Mouse (Mus musculus) heart, postnatal 0 days (tissue): ENCODE results near the gene 4632433K11Rik.

Experiments
- CTCF ChIP-seq: IDR thresholded peaks from 2 replicates; pipeline ENCODE4 v1.5.1; 2016; ENCODE audit warnings: antibody characterized with exemption, control low read depth, low read depth
- EP300 ChIP-seq: IDR thresholded peaks from 2 replicates; pipeline ENCODE4 v1.6.1; 2016; ENCODE audit warnings: antibody characterized with exemption, low read depth

GRCm38 (mm10) chr7:5081241-5081640, 47.3 kb downstream of the 4632433K11Rik start:
- TF ChIP-seq CTCF, result no peak
- no peak for TF ChIP-seq EP300
